Mouse (Mus musculus) liver, adult (tissue): Measurements from ENCODE around the gene Grcc10.

Source experiments
- GATA4 ChIP-seq: IDR thresholded peaks from 2 replicates; pipeline ENCODE4 v1.6.1; 2014; ENCODE audit warnings: mild to moderate bottlenecking, low read length; ENCODE audit not compliant: insufficient replicate concordance

Grcc10 gene

GRCm38 (mm10) chr6:124701338-124701737 is 39.8 kb downstream of the Grcc10 start:
- TF ChIP-seq GATA4: no peak

- TF ChIP-seq GATA4: no peak
Observed at GRCm38 (mm10) chr6:124699962-124700610, 41.1 kb downstream of the Grcc10 start.

- TF ChIP-seq GATA4: no peak
Observed at GRCm38 (mm10) chr6:124699366-124699765, 41.8 kb downstream of the Grcc10 start.

GRCm38 (mm10) chr6:124698751-124699150 is 42.4 kb downstream of the Grcc10 start:
- TF ChIP-seq GATA4: no peak

- no peak for TF ChIP-seq GATA4
Observed at GRCm38 (mm10) chr6:124696441-124697150, 44.6 kb downstream of the Grcc10 start.

GRCm38 (mm10) chr6:124694166-124694955 is 46.8 kb downstream of the Grcc10 start:
- no peak for TF ChIP-seq GATA4

- TF ChIP-seq GATA4: no peak
Observed at GRCm38 (mm10) chr6:124693243-124693981, 47.8 kb downstream of the Grcc10 start.

- no peak for TF ChIP-seq GATA4
Observed at GRCm38 (mm10) chr6:124690517-124690916, 50.7 kb downstream of the Grcc10 start.
